Mouse (Mus musculus) NIH3T3 (cell line): ENCODE results near the gene Olfr1163.
"Not testable (repeated sequence)": the region's sequence is repeated elsewhere in the genome, so short reads cannot be mapped to it uniquely, and the experiment has no call there.

Experiments
- DNase-seq: peaks from one replicate; pipeline ENCODE4 v3.0.0-alpha.2; 2012; ENCODE audit warnings: low read depth

Olfr1163 gene

DNA sequence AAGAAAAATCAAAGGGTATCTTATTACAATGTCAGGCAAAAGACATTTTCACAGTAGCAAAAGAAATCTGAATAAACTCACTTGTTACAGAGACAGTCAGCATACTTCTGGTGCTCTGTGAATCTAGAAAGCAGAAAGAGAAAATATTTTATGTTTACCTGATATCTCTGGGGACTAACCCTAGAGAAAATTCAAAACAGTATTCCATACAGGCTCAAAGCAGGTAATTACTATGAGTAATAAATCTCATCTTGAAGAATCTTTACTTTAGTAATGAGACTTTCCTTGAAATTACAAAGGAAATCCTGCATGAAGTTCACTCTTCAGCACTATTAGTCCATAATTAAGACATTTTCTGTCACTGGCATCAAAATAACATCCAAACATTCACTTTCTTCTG is at the start of gene Olfr1163:
Gene Olfr1163 (minus strand): TSS at position 101 of the 400 bp plus-strand sequence.
- no peak for DNase-seq

GRCm38 (mm10) chr2:88093866-88094265 is 22.2 kb upstream of the Olfr1163 start, which contains the start of gene Olfr1164:
Olfr1164 (minus strand) TSS chr2:88093966.
- DNase-seq, result no peak

GRCm38 (mm10) chr2:88063587-88063986 is 8.0 kb downstream of the Olfr1163 start:
- DNase-seq, result no peak

DNA sequence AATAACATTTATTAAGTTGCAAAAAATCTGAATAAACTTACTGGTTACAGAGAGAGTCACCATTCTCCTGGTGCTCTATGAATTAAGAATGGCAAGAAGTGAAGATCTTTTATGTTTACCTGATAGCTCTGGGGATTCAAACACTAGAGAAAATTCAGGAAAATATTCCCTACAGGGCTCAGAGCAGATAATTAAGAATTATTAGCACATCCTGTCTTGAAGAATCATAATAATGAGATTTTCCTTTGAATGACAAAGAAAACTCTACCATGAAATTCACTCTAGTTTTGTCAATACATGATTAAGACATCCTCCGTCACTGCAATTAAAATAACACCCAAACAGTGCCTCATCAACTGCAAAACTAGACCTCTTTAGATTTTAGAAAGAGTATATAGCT is 20.6 kb downstream of the Olfr1163 start, which contains the start of gene Olfr1162:
Gene Olfr1162 (minus strand): TSS at position 101 of the 400 bp plus-strand sequence.
- no peak for DNase-seq

GRCm38 (mm10) chr2:88037599-88037998 is 34.0 kb downstream of the Olfr1163 start, which contains the start of gene Olfr73:
Olfr73 (minus strand) TSS chr2:88037699.
- no peak for DNase-seq

GRCm38 (mm10) chr2:88022474-88022873 is 49.2 kb downstream of the Olfr1163 start, which contains the start of gene Olfr1161:
Olfr1161 (plus strand) TSS chr2:88022774.
- not testable (repeated sequence) for DNase-seq
